Mouse (Mus musculus) right cerebral cortex, postnatal 14 days (tissue): ENCODE results near the gene Syt9.
"Not testable (repeated sequence)": the region's sequence is repeated elsewhere in the genome, so short reads cannot be mapped to it uniquely, and the experiment has no call there.

ENCODE experiments used
- DNase-seq: peaks from one replicate; pipeline ENCODE4 v3.0.0; 2022

The Syt9 gene

GRCm38 (mm10) chr7:107461699-107462440, 91.3 kb downstream of the Syt9 start:
- DNase-seq: no peak

GRCm38 (mm10) chr7:107462962-107463361, 92.4 kb downstream of the Syt9 start:
- DNase-seq: no peak

GRCm38 (mm10) chr7:107465081-107465480, 94.6 kb downstream of the Syt9 start:
- no peak for DNase-seq

- no peak for DNase-seq
These were observed 108.7 kb downstream of the Syt9 start for GRCm38 (mm10) chr7:107478979-107479965.

- DNase-seq: not testable (repeated sequence)
These were observed 115.2 kb downstream of the Syt9 start for GRCm38 (mm10) chr7:107485709-107486108.

- DNase-seq: no peak
These were observed 124.9 kb downstream of the Syt9 start for GRCm38 (mm10) chr7:107495428-107495827.

GRCm38 (mm10) chr7:107496923-107497322, 126.4 kb downstream of the Syt9 start:
- peak; percentile 9 for DNase-seq

GRCm38 (mm10) chr7:107500641-107501040, 130.1 kb downstream of the Syt9 start:
- DNase-seq: no peak

GRCm38 (mm10) chr7:107504761-107505712, 134.5 kb downstream of the Syt9 start:
- DNase-seq: peak; percentile 8

- DNase-seq: no peak
These were observed 137.4 kb downstream of the Syt9 start for GRCm38 (mm10) chr7:107507920-107508319.

GRCm38 (mm10) chr7:107509740-107510139, 139.2 kb downstream of the Syt9 start:
- no peak for DNase-seq

- no peak for DNase-seq
These were observed 146.3 kb downstream of the Syt9 start for GRCm38 (mm10) chr7:107516704-107517410.

GRCm38 (mm10) chr7:107519256-107520025, 148.9 kb downstream of the Syt9 start:
- no peak for DNase-seq

GRCm38 (mm10) chr7:107521411-107521810, 150.9 kb downstream of the Syt9 start:
- no peak for DNase-seq

GRCm38 (mm10) chr7:107526299-107526698, 155.8 kb downstream of the Syt9 start:
- peak; percentile 55 for DNase-seq

- DNase-seq: no peak
These were observed 157.7 kb downstream of the Syt9 start for GRCm38 (mm10) chr7:107528169-107528772.

- no peak for DNase-seq
These were observed 158.8 kb downstream of the Syt9 start for GRCm38 (mm10) chr7:107529364-107529763.

GRCm38 (mm10) chr7:107535311-107535710, 164.8 kb downstream of the Syt9 start:
- DNase-seq: no peak

GRCm38 (mm10) chr7:107536516-107536915, 166.0 kb downstream of the Syt9 start:
- DNase-seq: no peak

GRCm38 (mm10) chr7:107540034-107540433, 169.5 kb downstream of the Syt9 start:
- no peak for DNase-seq

- no peak for DNase-seq
These were observed 174.5 kb downstream of the Syt9 start for GRCm38 (mm10) chr7:107545011-107545410.
